Mouse (Mus musculus): ENCODE data around the gene Pafah2. TPM values are rescaled to one million over a fixed set of nuclear protein-coding genes. Genes with fewer than 3 reads are reported as not detected.

Gene Pafah2
- polyA plus RNA-seq, 1 experiment from 2014 or later = 14.3 TPM

GRCm38 (mm10) chr4:134466381-134467262 is 70.5 kb downstream of the Pafah2 start:
- Histone ChIP-seq H3K4me2 (ENCODE audit: low read depth, low read length) (no peak overlapping the region; the same call in 1 of the 2 replicates), H3K27me3 (ENCODE audit: insufficient read depth, low read length) (no peaks in the 10 kb centered on the region), H3K4me3 (ENCODE audit: low read depth, low read length) (no peak overlapping the region), H3K4me1 (ENCODE audit: insufficient read depth) (peaks cover 21% of the 10 kb centered on the region), H3K9me3 (ENCODE audit: low read length) (no peaks in the 10 kb centered on the region), H3K27ac (ENCODE audit: low read depth) (no peak overlapping the region), H3K36me3 (replicated peaks; ENCODE audit: insufficient read depth, low read length) (peaks cover 9% of the 10 kb centered on the region), H3K9ac (replicated peaks) (peak overlapping the region; percentile 83; the same call in 1 of the 2 replicates)
- no peak for TF ChIP-seq CTCF (IDR thresholded peaks at IDR 0.05; ENCODE audit: low read depth)
- TF ChIP-seq EP300 (IDR thresholded peaks at IDR 0.05; ENCODE audit: low read depth) = no peak
- WGBS (ENCODE audit: insufficient replicate concordance) = 66% methylated on average over 11 of the region's 11 CpGs
- ATAC-seq (no peak), DNase-seq (no peak)

DNA sequence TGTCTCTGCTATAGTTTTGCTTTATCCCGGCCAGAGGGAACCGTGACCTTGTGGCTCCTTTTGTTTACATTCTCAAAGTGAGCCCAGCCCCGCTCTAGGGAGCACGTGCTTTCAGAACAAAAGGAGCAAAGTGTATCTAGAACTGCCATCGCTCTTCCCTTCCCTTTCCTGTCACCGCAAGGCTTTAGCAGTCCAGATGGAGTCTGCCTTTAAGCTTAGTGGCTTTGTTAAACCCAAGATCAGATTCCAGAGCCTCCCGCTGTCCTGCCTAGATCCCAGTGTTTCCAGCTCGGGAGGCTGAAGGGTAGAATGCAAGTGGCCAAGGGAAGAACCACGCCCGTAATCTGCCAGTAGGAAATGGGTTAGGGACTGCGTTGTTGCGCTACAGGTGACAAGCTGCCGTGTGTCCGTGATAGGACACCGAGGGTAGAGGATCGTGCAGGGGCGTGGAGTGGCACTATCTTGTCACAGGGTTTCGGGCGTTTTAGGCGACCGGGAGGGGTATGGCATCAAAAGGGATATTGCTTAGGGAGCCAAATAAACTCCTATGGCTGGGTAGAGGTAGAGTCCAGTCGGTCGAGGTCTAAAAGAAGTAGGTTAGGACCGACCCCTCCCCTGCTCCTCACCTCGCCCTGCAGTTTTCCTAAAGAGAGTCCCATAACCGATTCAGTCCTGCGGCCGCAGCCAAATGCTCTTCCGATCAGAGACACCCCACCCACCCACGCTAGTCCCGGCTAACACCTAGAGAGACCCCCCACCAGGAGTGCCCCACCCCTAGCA is 71.5 kb downstream of the Pafah2 start:
- Histone ChIP-seq H3K9ac (replicated peaks) (peak overlapping the region; percentile 83), H3K4me2 (ENCODE audit: low read depth, low read length) (peak overlapping the region; percentile 96), H3K27ac (ENCODE audit: low read depth) (no peak overlapping the region; the same call in 1 of the 2 replicates), H3K4me1 (ENCODE audit: insufficient read depth) (peaks cover 21% of the 10 kb centered on the region), H3K36me3 (replicated peaks; ENCODE audit: insufficient read depth, low read length) (peaks cover 17% of the 10 kb centered on the region), H3K4me3 (ENCODE audit: low read depth, low read length) (peak overlapping the region; percentile 83), H3K9me3 (ENCODE audit: low read length) (no peaks in the 10 kb centered on the region), H3K27me3 (ENCODE audit: insufficient read depth, low read length) (no peaks in the 10 kb centered on the region)
- DNase-seq = peak; percentile 31
- no peak for TF ChIP-seq EP300 (IDR thresholded peaks at IDR 0.05; ENCODE audit: low read depth)
- TF ChIP-seq CTCF (IDR thresholded peaks at IDR 0.05; ENCODE audit: low read depth) = no peak
- peak; percentile 15 for ATAC-seq
- WGBS (ENCODE audit: insufficient replicate concordance) = under 1% methylated on average over 31 of the region's 31 CpGs

- TF ChIP-seq EP300 (IDR thresholded peaks at IDR 0.05; ENCODE audit: low read depth) (no peak), CTCF (IDR thresholded peaks at IDR 0.05; ENCODE audit: low read depth) (no peak)
- Histone ChIP-seq H3K36me3 (replicated peaks; ENCODE audit: insufficient read depth, low read length) (peaks cover 18% of the 10 kb centered on the region), H3K9me3 (ENCODE audit: low read length) (no peaks in the 10 kb centered on the region), H3K4me1 (ENCODE audit: insufficient read depth) (peaks cover 21% of the 10 kb centered on the region), H3K9ac (replicated peaks) (peak within 1 kb of the TSS; percentile 83), H3K4me3 (ENCODE audit: low read depth, low read length) (peak within 1 kb of the TSS; percentile 83), H3K27ac (ENCODE audit: low read depth) (peak within 1 kb of the TSS; percentile 93), H3K4me2 (ENCODE audit: low read depth, low read length) (peak within 1 kb of the TSS; percentile 96), H3K27me3 (ENCODE audit: insufficient read depth, low read length) (no peaks in the 10 kb centered on the region)
- ATAC-seq (peak; percentile 91), DNase-seq (peak; percentile 96)
- 0% methylated on average over 29 of the region's 31 CpGs for WGBS (ENCODE audit: insufficient replicate concordance)
These were observed 72.1 kb downstream of the Pafah2 start, which contains the start of gene Stmn1 for GRCm38 (mm10) chr4:134468215-134468575. TSS of gene Stmn1 (plus strand) at chr4:134468320.

DNA sequence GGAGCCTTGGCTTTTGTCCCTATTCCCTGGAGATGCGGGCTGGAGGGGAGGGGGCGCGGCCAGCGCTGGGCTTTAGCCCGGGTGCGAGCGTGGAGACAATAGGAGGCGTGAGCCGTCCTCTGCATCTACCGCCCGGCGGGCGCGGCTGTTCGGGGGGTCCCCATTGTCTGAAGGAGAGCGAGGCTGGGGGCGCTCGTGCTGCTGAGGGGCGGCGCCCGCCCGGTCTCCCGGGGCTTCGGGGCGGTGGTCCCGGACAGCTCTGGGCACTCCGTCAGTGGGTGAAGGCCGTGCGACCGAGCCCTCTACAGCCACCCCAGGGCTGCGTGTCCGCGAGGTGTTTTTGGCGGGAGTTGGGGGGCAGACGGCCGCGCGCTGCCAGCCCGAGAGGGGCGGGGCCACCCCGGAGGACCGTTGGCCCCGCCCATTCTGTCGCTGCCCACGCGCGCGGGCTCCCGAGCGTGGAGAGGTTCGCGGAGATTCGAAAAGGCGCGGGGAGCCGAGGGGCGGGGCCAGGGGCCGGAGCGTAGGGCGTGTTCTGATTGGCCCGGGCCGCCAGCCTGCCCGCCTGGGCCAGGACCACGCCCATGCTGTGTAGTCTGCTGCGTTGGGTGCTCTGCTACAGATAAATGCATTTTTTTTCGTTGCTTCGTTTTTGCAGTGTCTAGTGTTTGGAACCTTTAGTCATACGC is 72.6 kb downstream of the Pafah2 start:
- Histone ChIP-seq H3K4me2 (ENCODE audit: low read depth, low read length) (peak overlapping the region; percentile 96), H3K9ac (replicated peaks) (peak overlapping the region; percentile 83), H3K4me1 (ENCODE audit: insufficient read depth) (peaks cover 21% of the 10 kb centered on the region), H3K9me3 (ENCODE audit: low read length) (no peaks in the 10 kb centered on the region), H3K4me3 (ENCODE audit: low read depth, low read length) (peak overlapping the region; percentile 83), H3K27ac (ENCODE audit: low read depth) (peak overlapping the region; percentile 93), H3K36me3 (replicated peaks; ENCODE audit: insufficient read depth, low read length) (peaks cover 18% of the 10 kb centered on the region), H3K27me3 (ENCODE audit: insufficient read depth, low read length) (no peaks in the 10 kb centered on the region)
- TF ChIP-seq EP300 (IDR thresholded peaks at IDR 0.05; ENCODE audit: low read depth) (no peak), CTCF (IDR thresholded peaks at IDR 0.05; ENCODE audit: low read depth) (no peak)
- DNase-seq (peak; percentile 99), ATAC-seq (peak; percentile 86)
- 1% methylated on average over 64 of the region's 68 CpGs for WGBS (ENCODE audit: insufficient replicate concordance)

DNA sequence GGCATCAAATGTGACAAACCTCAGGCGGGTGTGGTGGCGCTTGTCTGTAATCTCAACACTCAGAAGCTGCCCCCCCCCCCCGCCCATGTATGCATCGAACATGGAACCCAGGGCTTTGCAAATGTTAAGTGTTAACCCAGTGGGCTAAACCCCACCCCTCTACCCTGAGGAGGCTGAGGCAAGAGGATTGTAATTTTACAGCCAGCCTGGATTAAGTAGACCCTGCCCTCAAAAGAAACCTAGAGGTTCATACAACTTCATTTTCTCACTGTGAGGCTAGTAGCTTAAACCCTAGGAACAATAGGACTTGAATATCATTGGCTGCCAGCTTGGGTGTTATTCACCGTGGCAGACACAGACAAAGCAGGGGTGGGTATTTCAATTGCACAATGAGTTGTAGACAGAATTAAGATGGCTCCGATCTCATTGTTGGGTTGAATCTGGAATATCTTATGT is 73.2 kb downstream of the Pafah2 start:
- peak overlapping the region; percentile 58 for H3K9ac ChIP-seq (replicated peaks)
- 16% methylated on average over 6 of the region's 6 CpGs for WGBS (ENCODE audit: insufficient replicate concordance)
- no peaks in the 10 kb centered on the region for H3K9me3 ChIP-seq (ENCODE audit: low read length)
- peaks cover 21% of the 10 kb centered on the region for H3K4me1 ChIP-seq (ENCODE audit: insufficient read depth)
- no peak for TF ChIP-seq EP300 (IDR thresholded peaks at IDR 0.05; ENCODE audit: low read depth)
- TF ChIP-seq CTCF (IDR thresholded peaks at IDR 0.05; ENCODE audit: low read depth) = no peak
- H3K36me3 ChIP-seq (replicated peaks; ENCODE audit: insufficient read depth, low read length) = peaks cover 25% of the 10 kb centered on the region
- no peaks in the 10 kb centered on the region for H3K27me3 ChIP-seq (ENCODE audit: insufficient read depth, low read length)
- H3K4me3 ChIP-seq (ENCODE audit: low read depth, low read length) = peak overlapping the region; percentile 83
- H3K27ac ChIP-seq (ENCODE audit: low read depth) = peak overlapping the region; percentile 55
- peak overlapping the region; percentile 96 for H3K4me2 ChIP-seq (ENCODE audit: low read depth, low read length)
- DNase-seq (peak; percentile 42), ATAC-seq (peak; percentile 15)

Measured in liver, postnatal 0 days (tissue).